Mouse (Mus musculus) kidney, adult 8-10 months (tissue): Measurements from ENCODE around the gene Ivns1abp.
A peak's percentile ranks its signal among the peaks of the same experiment; 100 is the strongest.
"Not testable (repeated sequence)": the region's sequence is repeated elsewhere in the genome, so short reads cannot be mapped to it uniquely, and the experiment has no call there.

ENCODE experiments used
- DNase-seq, 2 experiments: peaks; one replicate each; pipeline ENCODE4 v3.0.0; 2022

The Ivns1abp gene

GRCm38 (mm10) chr1:151344283-151345108 lies at the start of gene Ivns1abp:
Gene Ivns1abp, plus strand, starts transcription at chr1:151344477.
- DNase-seq, result peak; percentile 99

- no peak for DNase-seq
Measured at GRCm38 (mm10) chr1:151295486-151295885, 48.8 kb upstream of the Ivns1abp start.

- DNase-seq, result no peak
Measured at GRCm38 (mm10) chr1:151296621-151297020, 47.7 kb upstream of the Ivns1abp start.

GRCm38 (mm10) chr1:151297025-151297424 lies 47.3 kb upstream of the Ivns1abp start:
- no peak for DNase-seq

- peak; percentile 27 to 30 for DNase-seq
Measured at GRCm38 (mm10) chr1:151297596-151297995, 46.7 kb upstream of the Ivns1abp start.

GRCm38 (mm10) chr1:151301456-151301855 lies 42.8 kb upstream of the Ivns1abp start:
- no peak for DNase-seq

GRCm38 (mm10) chr1:151301904-151302303 lies 42.4 kb upstream of the Ivns1abp start:
- DNase-seq, result no peak

GRCm38 (mm10) chr1:151303265-151303664 lies 41.0 kb upstream of the Ivns1abp start:
- DNase-seq, result no peak

GRCm38 (mm10) chr1:151305001-151305400 lies 39.3 kb upstream of the Ivns1abp start:
- DNase-seq, result not testable (repeated sequence)

GRCm38 (mm10) chr1:151307059-151307458 lies 37.2 kb upstream of the Ivns1abp start:
- DNase-seq, result no peak

- peak; percentile 38 to 60 for DNase-seq
Measured at GRCm38 (mm10) chr1:151307821-151308220, 36.5 kb upstream of the Ivns1abp start.

- no peak for DNase-seq
Measured at GRCm38 (mm10) chr1:151308508-151308907, 35.8 kb upstream of the Ivns1abp start.

GRCm38 (mm10) chr1:151310511-151310910 lies 33.8 kb upstream of the Ivns1abp start:
- no peak for DNase-seq

GRCm38 (mm10) chr1:151311379-151311778 lies 32.9 kb upstream of the Ivns1abp start:
- no peak for DNase-seq

- DNase-seq, result no peak
Measured at GRCm38 (mm10) chr1:151319267-151319666, 25.0 kb upstream of the Ivns1abp start.

- no peak for DNase-seq
Measured at GRCm38 (mm10) chr1:151320408-151320807, 23.9 kb upstream of the Ivns1abp start.

- DNase-seq, result no peak
Measured at GRCm38 (mm10) chr1:151325328-151325727, 18.9 kb upstream of the Ivns1abp start.

- peak in 1 of 2 experiments; percentile 45 for DNase-seq
Measured at GRCm38 (mm10) chr1:151328341-151329097, 15.8 kb upstream of the Ivns1abp start.

GRCm38 (mm10) chr1:151329601-151330000 lies 14.7 kb upstream of the Ivns1abp start:
- no peak for DNase-seq

- no peak for DNase-seq
Measured at GRCm38 (mm10) chr1:151332819-151333218, 11.5 kb upstream of the Ivns1abp start.

GRCm38 (mm10) chr1:151338234-151338633 lies 6.0 kb upstream of the Ivns1abp start:
- no peak for DNase-seq

- peak; percentile 71 for DNase-seq
Measured at GRCm38 (mm10) chr1:151338941-151339340, 5.3 kb upstream of the Ivns1abp start.

- peak; percentile 39 to 82 for DNase-seq
Measured at GRCm38 (mm10) chr1:151341321-151342044, 2.8 kb upstream of the Ivns1abp start.
